Mouse (Mus musculus): ENCODE data around the gene Ap4m1. TPM values are rescaled to one million over a fixed set of nuclear protein-coding genes. Genes with fewer than 3 reads are reported as not detected.

Gene Ap4m1
- polyA plus RNA-seq, 1 experiment from 2014 or later, result 11.6 TPM

DNA sequence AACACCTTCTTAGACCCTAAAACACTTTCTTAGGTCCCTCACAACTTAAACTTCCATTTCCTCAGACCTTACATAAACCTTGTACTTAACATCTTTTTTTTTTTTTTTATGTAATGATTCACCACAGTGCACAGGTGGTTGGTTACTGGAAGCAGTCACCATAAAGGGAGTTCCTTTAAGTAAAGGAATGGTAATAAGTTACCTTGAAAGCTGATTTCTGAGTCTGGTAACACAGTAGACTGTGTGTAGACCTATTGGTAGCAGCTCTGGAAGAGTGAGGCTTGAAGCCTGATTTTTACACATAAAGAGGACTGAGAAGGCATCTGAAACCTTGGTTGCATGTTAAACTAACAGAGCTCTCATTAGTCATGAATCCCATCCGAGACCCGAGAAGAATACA, 48.1 kb downstream of the Ap4m1 start:
- Histone ChIP-seq H3K4me2 (ENCODE audit: low read depth, low read length) (no peak overlapping the region), H3K9me3 (replicated peaks; ENCODE audit: control insufficient read depth, low read length) (peaks cover 5% of the 10 kb centered on the region; the same call in 1 of the 2 replicates), H3K4me1 (ENCODE audit: control insufficient read depth, insufficient read depth, low read length) (no peaks in the 10 kb centered on the region), H3K4me3 (ENCODE audit: low read length) (no peak overlapping the region), H3K27ac (ENCODE audit: low read length) (no peak overlapping the region), H3K36me3 (ENCODE audit: control insufficient read depth, insufficient read depth) (no peaks in the 10 kb centered on the region), H3K27me3 (ENCODE audit: control insufficient read depth, insufficient read depth, low read length) (no peaks in the 10 kb centered on the region), H3K9ac (ENCODE audit: low read length) (no peak overlapping the region)
- ATAC-seq (replicated peaks; ENCODE audit: extremely low read depth, insufficient read depth, low FRiP score), result no peak
- 59% methylated on average over 2 of the region's 2 CpGs for WGBS

DNA sequence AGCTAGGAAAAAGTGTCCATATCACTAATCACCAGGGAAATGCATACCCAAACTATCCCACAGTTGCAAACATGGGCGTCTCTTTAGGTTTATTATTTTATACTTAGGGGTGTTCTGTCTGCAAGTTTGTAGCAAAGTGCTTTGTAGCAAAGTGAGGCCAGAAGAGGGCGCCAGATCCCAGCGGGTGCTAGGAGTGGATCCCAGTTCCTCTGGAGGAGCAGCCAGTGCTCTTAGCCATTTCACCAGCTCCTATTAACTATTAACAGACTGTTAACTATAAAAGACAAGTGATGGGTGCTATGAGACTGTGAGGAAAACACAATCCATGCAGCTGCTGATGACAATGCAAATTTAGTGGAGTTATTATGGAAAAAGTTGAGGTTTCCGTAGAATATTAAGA, 50.3 kb downstream of the Ap4m1 start:
- ATAC-seq (replicated peaks; ENCODE audit: extremely low read depth, insufficient read depth, low FRiP score), result no peak
- Histone ChIP-seq H3K4me2 (ENCODE audit: low read depth, low read length) (no peak overlapping the region), H3K9ac (ENCODE audit: low read length) (no peak overlapping the region), H3K36me3 (ENCODE audit: control insufficient read depth, insufficient read depth) (no peaks in the 10 kb centered on the region), H3K9me3 (replicated peaks; ENCODE audit: control insufficient read depth, low read length) (no peaks in the 10 kb centered on the region), H3K27ac (ENCODE audit: low read length) (no peak overlapping the region), H3K4me3 (ENCODE audit: low read length) (no peak overlapping the region), H3K27me3 (ENCODE audit: control insufficient read depth, insufficient read depth, low read length) (no peaks in the 10 kb centered on the region), H3K4me1 (ENCODE audit: control insufficient read depth, insufficient read depth, low read length) (no peaks in the 10 kb centered on the region)
- WGBS, result 26% methylated on average over 4 of the region's 4 CpGs

DNA sequence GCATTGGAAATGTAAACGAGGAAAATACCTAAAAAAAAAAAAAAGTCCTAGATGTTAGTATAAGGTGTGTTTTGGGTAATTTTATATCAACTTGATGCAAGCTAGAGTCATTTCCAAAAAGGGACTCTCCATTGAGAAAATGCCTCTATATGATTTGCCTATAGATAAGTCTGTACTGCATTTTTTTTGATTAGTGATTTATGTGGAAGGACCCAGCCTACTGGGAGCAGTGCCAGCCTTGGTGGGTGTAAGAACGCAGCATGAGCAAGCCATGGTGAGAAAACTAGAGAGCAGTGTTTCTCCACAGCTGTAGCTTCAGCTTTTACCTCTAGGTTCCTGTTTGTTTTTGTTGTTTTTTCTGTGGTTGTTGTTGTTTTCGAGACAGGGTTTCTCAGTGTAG, 51.5 kb downstream of the Ap4m1 start:
- Histone ChIP-seq H3K4me3 (ENCODE audit: low read length) (no peak overlapping the region), H3K27me3 (ENCODE audit: control insufficient read depth, insufficient read depth, low read length) (no peaks in the 10 kb centered on the region), H3K36me3 (ENCODE audit: control insufficient read depth, insufficient read depth) (no peaks in the 10 kb centered on the region), H3K4me1 (ENCODE audit: control insufficient read depth, insufficient read depth, low read length) (no peaks in the 10 kb centered on the region), H3K27ac (ENCODE audit: low read length) (no peak overlapping the region), H3K9ac (ENCODE audit: low read length) (no peak overlapping the region), H3K9me3 (replicated peaks; ENCODE audit: control insufficient read depth, low read length) (no peaks in the 10 kb centered on the region), H3K4me2 (ENCODE audit: low read depth, low read length) (no peak overlapping the region)
- WGBS, result 47% methylated on average over 3 of the region's 3 CpGs
- ATAC-seq (replicated peaks; ENCODE audit: extremely low read depth, insufficient read depth, low FRiP score), result no peak

DNA sequence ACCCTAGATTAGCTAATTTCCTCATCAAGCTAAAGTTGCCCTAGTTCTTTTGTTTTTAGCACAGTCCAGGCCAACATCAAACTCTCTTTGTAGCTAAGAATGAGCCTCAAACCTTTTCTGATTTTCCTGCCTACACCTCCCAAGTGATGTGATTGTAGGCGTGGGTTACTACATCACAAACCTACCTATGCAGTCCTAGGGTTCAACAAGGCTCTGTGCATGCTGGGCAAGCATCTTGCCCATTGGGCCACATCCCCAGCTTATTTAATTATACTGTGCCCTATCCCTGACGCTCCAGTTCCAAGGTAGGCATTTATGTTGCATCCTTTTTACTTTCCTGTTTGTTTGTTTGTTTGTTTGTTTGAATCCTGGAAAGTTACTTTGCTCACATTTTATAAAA, 53.9 kb downstream of the Ap4m1 start, which contains the start of gene Nxpe5:
TSS of gene Nxpe5 (plus strand) at position 199 of the 400 bp plus-strand sequence.
- Histone ChIP-seq H3K27ac (ENCODE audit: low read length) (no peak within 1 kb of the TSS), H3K27me3 (ENCODE audit: control insufficient read depth, insufficient read depth, low read length) (no peaks in the 10 kb centered on the region), H3K9me3 (replicated peaks; ENCODE audit: control insufficient read depth, low read length) (no peaks in the 10 kb centered on the region), H3K36me3 (ENCODE audit: control insufficient read depth, insufficient read depth) (no peaks in the 10 kb centered on the region), H3K4me2 (ENCODE audit: low read depth, low read length) (no peak within 1 kb of the TSS), H3K4me3 (ENCODE audit: low read length) (no peak within 1 kb of the TSS), H3K9ac (ENCODE audit: low read length) (no peak within 1 kb of the TSS), H3K4me1 (ENCODE audit: control insufficient read depth, insufficient read depth, low read length) (no peaks in the 10 kb centered on the region)
- 58% methylated on average over 2 of the region's 2 CpGs for WGBS
- no peak for ATAC-seq (replicated peaks; ENCODE audit: extremely low read depth, insufficient read depth, low FRiP score)

DNA sequence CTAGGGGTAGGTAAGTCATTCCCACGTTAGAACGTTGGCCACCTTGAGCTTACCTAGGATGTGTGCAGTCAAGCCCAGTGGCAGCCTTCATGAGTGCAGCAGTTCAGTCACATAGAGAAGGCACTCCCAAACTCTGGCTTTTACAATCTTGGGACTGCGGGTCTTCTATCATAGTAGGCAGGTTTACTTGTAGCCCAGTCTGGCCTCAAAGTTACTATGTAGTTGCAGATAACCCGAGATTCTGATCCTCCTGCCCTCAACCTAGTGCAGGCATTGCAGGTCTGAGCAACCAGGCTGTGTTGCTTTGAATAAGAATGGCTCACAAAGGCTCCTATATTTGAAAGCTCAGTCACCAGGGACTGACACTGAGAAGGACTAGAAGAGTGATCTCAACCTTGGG, 54.7 kb downstream of the Ap4m1 start:
- H3K4me2 ChIP-seq (ENCODE audit: low read depth, low read length), result no peak overlapping the region
- ATAC-seq (replicated peaks; ENCODE audit: extremely low read depth, insufficient read depth, low FRiP score), result no peak
- H3K9me3 ChIP-seq (replicated peaks; ENCODE audit: control insufficient read depth, low read length), result no peaks in the 10 kb centered on the region
- 75% methylated on average over 4 of the region's 4 CpGs for WGBS
- H3K9ac ChIP-seq (ENCODE audit: low read length), result no peak overlapping the region
- H3K27ac ChIP-seq (ENCODE audit: low read length), result no peak overlapping the region
- H3K27me3 ChIP-seq (ENCODE audit: control insufficient read depth, insufficient read depth, low read length), result no peaks in the 10 kb centered on the region
- no peak overlapping the region for H3K4me3 ChIP-seq (ENCODE audit: low read length)
- H3K36me3 ChIP-seq (ENCODE audit: control insufficient read depth, insufficient read depth), result no peaks in the 10 kb centered on the region
- no peaks in the 10 kb centered on the region for H3K4me1 ChIP-seq (ENCODE audit: control insufficient read depth, insufficient read depth, low read length)

DNA sequence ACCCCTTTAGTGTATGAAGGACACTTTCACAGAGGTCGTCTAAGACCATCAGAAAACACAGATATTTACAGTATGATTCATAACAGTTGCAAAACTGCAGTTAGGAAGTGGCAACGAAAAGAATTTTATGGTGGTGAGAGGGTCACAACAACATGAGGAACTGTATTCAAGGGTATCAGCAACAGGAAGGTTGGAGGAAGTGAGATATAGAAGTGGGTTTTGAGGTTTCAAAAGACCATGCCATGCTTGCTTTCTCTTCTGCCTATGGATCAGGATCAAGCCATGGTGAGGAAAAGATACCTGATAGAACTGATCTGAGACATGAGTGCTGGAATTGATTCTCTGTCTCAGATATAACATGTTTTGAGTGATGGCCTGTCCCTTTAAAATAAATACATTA, 55.6 kb downstream of the Ap4m1 start:
- Histone ChIP-seq H3K36me3 (ENCODE audit: control insufficient read depth, insufficient read depth) (no peaks in the 10 kb centered on the region), H3K4me1 (ENCODE audit: control insufficient read depth, insufficient read depth, low read length) (no peaks in the 10 kb centered on the region), H3K9ac (ENCODE audit: low read length) (no peak overlapping the region), H3K27ac (ENCODE audit: low read length) (no peak overlapping the region), H3K4me3 (ENCODE audit: low read length) (no peak overlapping the region), H3K9me3 (replicated peaks; ENCODE audit: control insufficient read depth, low read length) (no peaks in the 10 kb centered on the region), H3K4me2 (ENCODE audit: low read depth, low read length) (no peak overlapping the region), H3K27me3 (ENCODE audit: control insufficient read depth, insufficient read depth, low read length) (no peaks in the 10 kb centered on the region)
- no peak for ATAC-seq (replicated peaks; ENCODE audit: extremely low read depth, insufficient read depth, low FRiP score)
- 45% methylated on average over 2 of the region's 2 CpGs for WGBS

DNA sequence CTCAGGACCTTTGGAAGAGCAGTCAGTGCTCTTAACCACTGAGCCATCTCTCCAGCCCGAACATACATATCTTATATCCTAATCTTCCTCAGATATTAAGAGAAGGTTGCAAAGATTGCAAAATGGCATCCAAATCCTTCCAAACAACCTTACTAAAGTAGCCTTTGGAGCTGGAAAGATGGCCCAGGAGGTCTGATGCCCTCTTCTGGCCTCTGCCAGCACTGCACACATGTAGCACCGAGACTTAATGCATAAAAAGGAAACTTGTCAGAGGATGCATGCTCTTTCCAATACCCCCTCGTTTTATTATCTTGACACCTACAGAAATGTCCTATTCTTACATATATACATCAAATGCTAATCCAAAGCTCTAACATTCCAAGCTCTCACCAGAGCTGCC, 56.2 kb downstream of the Ap4m1 start:
- no peaks in the 10 kb centered on the region for H3K36me3 ChIP-seq (ENCODE audit: control insufficient read depth, insufficient read depth)
- no peaks in the 10 kb centered on the region for H3K4me1 ChIP-seq (ENCODE audit: control insufficient read depth, insufficient read depth, low read length)
- ATAC-seq (replicated peaks; ENCODE audit: extremely low read depth, insufficient read depth, low FRiP score), result no peak
- WGBS, result 55% methylated on average over 3 of the region's 3 CpGs
- H3K4me2 ChIP-seq (ENCODE audit: low read depth, low read length), result no peak overlapping the region
- no peaks in the 10 kb centered on the region for H3K27me3 ChIP-seq (ENCODE audit: control insufficient read depth, insufficient read depth, low read length)
- H3K4me3 ChIP-seq (ENCODE audit: low read length), result no peak overlapping the region
- H3K9ac ChIP-seq (ENCODE audit: low read length), result no peak overlapping the region
- H3K27ac ChIP-seq (ENCODE audit: low read length), result no peak overlapping the region
- no peaks in the 10 kb centered on the region for H3K9me3 ChIP-seq (replicated peaks; ENCODE audit: control insufficient read depth, low read length)

DNA sequence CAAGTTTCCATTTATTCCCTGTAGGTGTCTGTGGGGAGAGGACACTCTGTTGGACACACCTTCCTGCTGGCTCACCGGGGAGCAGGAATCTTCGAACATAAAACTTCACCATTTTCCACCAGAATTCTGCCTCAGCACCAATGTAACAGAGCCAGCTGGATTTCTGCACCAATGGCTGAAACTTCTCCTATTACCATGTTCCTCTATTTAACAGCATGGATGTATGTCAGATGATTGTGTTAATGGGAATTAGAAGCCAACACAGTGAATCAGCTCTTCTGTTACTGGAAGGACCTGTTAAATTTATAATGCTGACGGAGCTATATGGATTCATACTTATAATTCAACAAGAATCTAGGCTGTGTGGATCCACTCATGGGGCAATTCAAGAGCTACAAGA, 57.7 kb downstream of the Ap4m1 start:
- H3K9me3 ChIP-seq (replicated peaks; ENCODE audit: control insufficient read depth, low read length), result no peaks in the 10 kb centered on the region
- H3K27me3 ChIP-seq (ENCODE audit: control insufficient read depth, insufficient read depth, low read length), result no peaks in the 10 kb centered on the region
- no peak overlapping the region for H3K4me3 ChIP-seq (ENCODE audit: low read length)
- H3K4me2 ChIP-seq (ENCODE audit: low read depth, low read length), result no peak overlapping the region
- no peak overlapping the region for H3K9ac ChIP-seq (ENCODE audit: low read length)
- H3K4me1 ChIP-seq (ENCODE audit: control insufficient read depth, insufficient read depth, low read length), result no peaks in the 10 kb centered on the region
- H3K36me3 ChIP-seq (ENCODE audit: control insufficient read depth, insufficient read depth), result no peaks in the 10 kb centered on the region
- H3K27ac ChIP-seq (ENCODE audit: low read length), result no peak overlapping the region
- ATAC-seq (replicated peaks; ENCODE audit: extremely low read depth, insufficient read depth, low FRiP score), result no peak
- WGBS, result 88% methylated on average over 3 of the region's 3 CpGs

All from heart, embryonic 16.5 days (tissue).